Mouse (Mus musculus): Measurements from ENCODE around the gene Dot1l. TPM values are rescaled to one million over a fixed set of nuclear protein-coding genes. Genes with fewer than 3 reads are reported as not detected.

Dot1l gene
- polyA plus RNA-seq, 1 experiment, result 46.2 TPM

GRCm38 (mm10) chr10:80775731-80776130 is 20.7 kb downstream of the Dot1l start:
- DNase-seq (ENCODE audit: low read depth in 1 of 2, low spot score in 2 of 2), result no peak
- TF ChIP-seq CTCF (IDR thresholded peaks at IDR 0.05; ENCODE audit: extremely low read depth, insufficient read depth, insufficient read length, insufficient replicate concordance) (no peak), POLR2A (IDR thresholded peaks at IDR 0.05; ENCODE audit: low read depth, low read length) (no peak)
- Histone ChIP-seq H3K36me3 (ENCODE audit: control insufficient read depth, insufficient read depth, low read length) (peaks cover 34% of the 10 kb centered on the region), H3K4me1 (ENCODE audit: control insufficient read depth, insufficient read depth, insufficient read length) (no peaks in the 10 kb centered on the region), H3K27ac (ENCODE audit: insufficient read depth, low read length) (no peak overlapping the region), H3K27me3 (ENCODE audit: control insufficient read depth, insufficient read depth, low read length) (no peaks in the 10 kb centered on the region), H3K4me3 (ENCODE audit: extremely low read depth, insufficient read depth, insufficient read length) (no peak overlapping the region)
- WGBS, result 96% methylated on average over 4 of the region's 4 CpGs

GRCm38 (mm10) chr10:80776358-80776869 is 21.4 kb downstream of the Dot1l start:
- H3K4me1 ChIP-seq (ENCODE audit: control insufficient read depth, insufficient read depth, insufficient read length), result no peaks in the 10 kb centered on the region
- WGBS, result 90% methylated on average over 6 of the region's 6 CpGs

GRCm38 (mm10) chr10:80777123-80777522 is 22.1 kb downstream of the Dot1l start:
- Histone ChIP-seq H3K4me1 (ENCODE audit: control insufficient read depth, insufficient read depth, insufficient read length) (no peaks in the 10 kb centered on the region), H3K36me3 (ENCODE audit: control insufficient read depth, insufficient read depth, low read length) (peaks cover 37% of the 10 kb centered on the region), H3K27me3 (ENCODE audit: control insufficient read depth, insufficient read depth, low read length) (no peaks in the 10 kb centered on the region), H3K27ac (ENCODE audit: insufficient read depth, low read length) (no peak overlapping the region), H3K4me3 (ENCODE audit: extremely low read depth, insufficient read depth, insufficient read length) (no peak overlapping the region)
- WGBS, result 91% methylated on average over 5 of the region's 5 CpGs
- no peak for TF ChIP-seq POLR2A (IDR thresholded peaks at IDR 0.05; ENCODE audit: low read depth, low read length)
- DNase-seq (ENCODE audit: low read depth in 1 of 2, low spot score in 2 of 2), result no peak

More at GRCm38 (mm10) chr10:80776358-80776869, 21.4 kb downstream of the Dot1l start:
- H3K4me3 ChIP-seq (ENCODE audit: extremely low read depth, insufficient read depth, insufficient read length), result no peak overlapping the region
- DNase-seq (ENCODE audit: low read depth in 1 of 2, low spot score in 2 of 2), result no peak
- H3K27me3 ChIP-seq (ENCODE audit: control insufficient read depth, insufficient read depth, low read length), result no peaks in the 10 kb centered on the region
- no peak for TF ChIP-seq POLR2A (IDR thresholded peaks at IDR 0.05; ENCODE audit: low read depth, low read length)
- H3K27ac ChIP-seq (ENCODE audit: insufficient read depth, low read length), result no peak overlapping the region
- H3K36me3 ChIP-seq (ENCODE audit: control insufficient read depth, insufficient read depth, low read length), result peaks cover 37% of the 10 kb centered on the region

DNA sequence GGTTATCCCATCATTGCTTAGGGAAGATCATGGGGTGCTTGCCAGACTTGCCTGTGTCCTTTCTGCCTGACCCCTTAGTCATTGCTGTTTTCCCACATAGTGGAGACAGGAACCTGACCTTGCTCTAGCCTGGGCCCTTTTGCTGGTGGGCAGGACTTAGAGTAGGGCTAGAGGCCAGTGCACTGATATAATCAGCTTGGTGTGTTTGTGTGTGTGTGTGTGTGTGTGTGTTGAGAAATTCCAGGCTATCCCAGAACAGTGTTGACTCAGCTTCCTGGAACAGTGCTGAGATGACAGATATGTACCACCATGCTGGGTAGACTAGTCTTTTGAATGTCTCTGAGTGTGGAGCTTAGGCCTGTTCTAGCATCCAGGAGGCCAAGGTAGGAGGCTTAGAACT is 24.6 kb downstream of the Dot1l start:
- H3K4me3 ChIP-seq (ENCODE audit: extremely low read depth, insufficient read depth, insufficient read length), result no peak overlapping the region
- no peak for DNase-seq (ENCODE audit: low read depth in 1 of 2, low spot score in 2 of 2)
- no peak overlapping the region for H3K27ac ChIP-seq (ENCODE audit: insufficient read depth, low read length)
- TF ChIP-seq CTCF (IDR thresholded peaks at IDR 0.05; ENCODE audit: extremely low read depth, insufficient read depth, insufficient read length, insufficient replicate concordance), result no peak
- TF ChIP-seq POLR2A (IDR thresholded peaks at IDR 0.05; ENCODE audit: low read depth, low read length), result no peak
- H3K4me1 ChIP-seq (ENCODE audit: control insufficient read depth, insufficient read depth, insufficient read length), result no peaks in the 10 kb centered on the region
- peaks cover 39% of the 10 kb centered on the region for H3K36me3 ChIP-seq (ENCODE audit: control insufficient read depth, insufficient read depth, low read length)
- H3K27me3 ChIP-seq (ENCODE audit: control insufficient read depth, insufficient read depth, low read length), result no peaks in the 10 kb centered on the region

DNA sequence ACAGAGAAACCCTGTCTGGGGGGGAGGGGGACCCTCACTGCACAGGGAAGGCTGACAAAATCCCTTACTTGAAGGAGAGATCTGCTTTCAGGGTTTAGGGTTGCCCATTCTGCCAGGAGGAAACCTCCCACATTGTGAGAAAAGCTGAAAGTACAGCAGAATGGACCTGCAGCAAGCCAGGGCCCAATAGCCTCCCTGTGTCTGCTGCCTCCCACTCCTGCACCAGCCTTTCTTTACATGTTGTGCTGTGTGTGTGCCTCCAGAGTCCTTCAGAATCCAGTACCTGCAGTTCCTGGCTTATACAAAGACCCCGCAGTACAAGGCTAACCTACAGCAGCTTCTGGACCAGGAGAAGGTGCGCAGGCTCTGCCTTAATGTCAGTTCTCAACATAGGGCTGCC is 29.3 kb downstream of the Dot1l start:
- no peak for DNase-seq (ENCODE audit: low read depth in 1 of 2, low spot score in 2 of 2)
- Histone ChIP-seq H3K4me1 (ENCODE audit: control insufficient read depth, insufficient read depth, insufficient read length) (no peaks in the 10 kb centered on the region), H3K36me3 (ENCODE audit: control insufficient read depth, insufficient read depth, low read length) (peaks cover 68% of the 10 kb centered on the region), H3K27me3 (ENCODE audit: control insufficient read depth, insufficient read depth, low read length) (no peaks in the 10 kb centered on the region), H3K4me3 (ENCODE audit: extremely low read depth, insufficient read depth, insufficient read length) (no peak overlapping the region), H3K27ac (ENCODE audit: insufficient read depth, low read length) (no peak overlapping the region)
- TF ChIP-seq CTCF (IDR thresholded peaks at IDR 0.05; ENCODE audit: extremely low read depth, insufficient read depth, insufficient read length, insufficient replicate concordance), result no peak
- no peak for TF ChIP-seq POLR2A (IDR thresholded peaks at IDR 0.05; ENCODE audit: low read depth, low read length)
- 95% methylated on average over 2 of the region's 2 CpGs for WGBS

GRCm38 (mm10) chr10:80784871-80785270 is 29.9 kb downstream of the Dot1l start:
- Histone ChIP-seq H3K27me3 (ENCODE audit: control insufficient read depth, insufficient read depth, low read length) (no peaks in the 10 kb centered on the region), H3K4me3 (ENCODE audit: extremely low read depth, insufficient read depth, insufficient read length) (no peak overlapping the region), H3K27ac (ENCODE audit: insufficient read depth, low read length) (no peak overlapping the region), H3K36me3 (ENCODE audit: control insufficient read depth, insufficient read depth, low read length) (peaks cover 69% of the 10 kb centered on the region), H3K4me1 (ENCODE audit: control insufficient read depth, insufficient read depth, insufficient read length) (no peaks in the 10 kb centered on the region)
- WGBS, result 95% methylated on average over 12 of the region's 12 CpGs
- no peak for DNase-seq (ENCODE audit: low read depth in 1 of 2, low spot score in 2 of 2)
- TF ChIP-seq POLR2A (IDR thresholded peaks at IDR 0.05; ENCODE audit: low read depth, low read length), result no peak
- no peak for TF ChIP-seq CTCF (IDR thresholded peaks at IDR 0.05; ENCODE audit: extremely low read depth, insufficient read depth, insufficient read length, insufficient replicate concordance)

GRCm38 (mm10) chr10:80785963-80786362 is 31.0 kb downstream of the Dot1l start:
- no peaks in the 10 kb centered on the region for H3K4me1 ChIP-seq (ENCODE audit: control insufficient read depth, insufficient read depth, insufficient read length)
- no peak overlapping the region for H3K27ac ChIP-seq (ENCODE audit: insufficient read depth, low read length)
- no peak overlapping the region for H3K4me3 ChIP-seq (ENCODE audit: extremely low read depth, insufficient read depth, insufficient read length)
- H3K36me3 ChIP-seq (ENCODE audit: control insufficient read depth, insufficient read depth, low read length), result peaks cover 72% of the 10 kb centered on the region
- TF ChIP-seq CTCF (IDR thresholded peaks at IDR 0.05; ENCODE audit: extremely low read depth, insufficient read depth, insufficient read length, insufficient replicate concordance), result no peak
- no peak for TF ChIP-seq POLR2A (IDR thresholded peaks at IDR 0.05; ENCODE audit: low read depth, low read length)
- WGBS, result 97% methylated on average over 11 of the region's 11 CpGs
- no peak for DNase-seq (ENCODE audit: low read depth in 1 of 2, low spot score in 2 of 2)
- H3K27me3 ChIP-seq (ENCODE audit: control insufficient read depth, insufficient read depth, low read length), result no peaks in the 10 kb centered on the region

All from spleen, adult 2 months (tissue).